Mouse (Mus musculus): ENCODE data around the gene Rab6b. TPM values are rescaled to one million over a fixed set of nuclear protein-coding genes. Genes with fewer than 3 reads are reported as not detected.

Rab6b gene
- polyA plus RNA-seq, 1 experiment from 2014 or later = 110 TPM

DNA sequence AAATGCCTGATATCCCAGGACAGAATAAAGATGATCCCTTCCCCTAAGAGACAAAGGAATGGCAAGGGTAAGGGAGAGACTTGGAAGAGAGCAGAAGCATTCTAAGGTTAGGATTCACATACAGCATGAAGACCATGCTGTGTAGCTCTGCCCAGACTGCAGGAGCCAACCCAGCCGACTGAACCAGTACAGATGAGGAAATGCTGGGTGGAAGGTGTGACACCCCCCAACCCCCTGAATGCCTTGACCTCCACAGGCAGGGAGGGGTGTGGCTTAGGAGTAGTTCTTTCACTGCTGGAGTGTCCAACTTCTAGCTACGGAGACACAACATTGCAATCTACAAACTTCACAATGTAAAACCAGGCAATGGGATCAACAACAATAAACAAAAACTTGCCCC is 1.7 kb upstream of the Rab6b start:
- peaks cover 40% of the 10 kb centered on the region for H3K4me1 ChIP-seq
- no peaks in the 10 kb centered on the region for H3K27me3 ChIP-seq (replicated peaks)
- no peaks in the 10 kb centered on the region for H3K36me3 ChIP-seq (replicated peaks)
- H3K9ac ChIP-seq = no peak overlapping the region
- no peak for ATAC-seq (replicated peaks)
- H3K27ac ChIP-seq = no peak overlapping the region
- WGBS = 83% methylated on average over 2 of the region's 2 CpGs
- no peak overlapping the region for H3K4me3 ChIP-seq
- no peak overlapping the region for H3K4me2 ChIP-seq
- H3K9me3 ChIP-seq = no peaks in the 10 kb centered on the region

DNA sequence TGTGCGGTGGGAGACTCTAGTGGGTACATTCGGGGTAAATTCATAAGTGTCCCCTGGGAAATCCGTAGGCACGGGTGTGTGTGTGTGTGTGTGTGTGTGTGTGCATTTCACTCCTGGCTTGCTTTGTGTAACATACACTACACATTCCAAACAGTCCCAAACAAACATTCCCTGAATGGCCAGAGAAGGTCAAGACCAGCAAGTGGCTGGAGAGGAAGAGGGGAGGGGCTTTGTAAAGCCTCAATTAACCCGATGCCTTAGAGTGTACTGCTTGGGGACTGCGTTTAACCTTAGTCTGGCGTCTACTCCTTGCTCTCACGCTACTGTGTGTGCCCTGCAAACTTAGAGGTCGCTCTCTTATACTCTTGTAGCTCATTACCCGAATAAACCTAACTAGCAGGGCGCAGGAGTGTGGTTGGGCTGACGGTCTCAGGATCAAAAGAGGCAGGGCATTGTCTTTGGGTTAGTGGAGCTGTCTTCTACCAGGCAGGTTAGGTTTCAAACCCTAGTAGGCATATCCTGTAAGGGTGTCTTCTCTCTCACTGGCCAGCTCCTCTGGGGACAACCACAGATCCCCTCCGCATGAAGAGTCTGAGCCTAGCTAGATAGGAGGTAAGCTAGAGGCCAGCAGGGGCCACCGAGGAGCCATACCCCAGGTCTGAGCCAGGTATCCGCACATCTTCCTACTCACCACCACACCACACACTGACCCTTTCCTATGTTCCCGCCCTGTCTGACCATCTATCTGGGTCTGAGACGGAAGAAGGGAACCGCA is 673 bp upstream of the Rab6b start:
- Histone ChIP-seq H3K27me3 (replicated peaks) (no peaks in the 10 kb centered on the region), H3K4me3 (peak overlapping the region; percentile 83), H3K36me3 (replicated peaks) (no peaks in the 10 kb centered on the region), H3K9me3 (no peaks in the 10 kb centered on the region), H3K4me2 (peak overlapping the region; percentile 92), H3K4me1 (peaks cover 50% of the 10 kb centered on the region), H3K9ac (peak overlapping the region; percentile 98), H3K27ac (peak overlapping the region; percentile 95)
- ATAC-seq (replicated peaks) = peak; percentile 36; the same call in 1 of the 2 replicates
- WGBS = 15% methylated on average over 18 of the region's 18 CpGs

DNA sequence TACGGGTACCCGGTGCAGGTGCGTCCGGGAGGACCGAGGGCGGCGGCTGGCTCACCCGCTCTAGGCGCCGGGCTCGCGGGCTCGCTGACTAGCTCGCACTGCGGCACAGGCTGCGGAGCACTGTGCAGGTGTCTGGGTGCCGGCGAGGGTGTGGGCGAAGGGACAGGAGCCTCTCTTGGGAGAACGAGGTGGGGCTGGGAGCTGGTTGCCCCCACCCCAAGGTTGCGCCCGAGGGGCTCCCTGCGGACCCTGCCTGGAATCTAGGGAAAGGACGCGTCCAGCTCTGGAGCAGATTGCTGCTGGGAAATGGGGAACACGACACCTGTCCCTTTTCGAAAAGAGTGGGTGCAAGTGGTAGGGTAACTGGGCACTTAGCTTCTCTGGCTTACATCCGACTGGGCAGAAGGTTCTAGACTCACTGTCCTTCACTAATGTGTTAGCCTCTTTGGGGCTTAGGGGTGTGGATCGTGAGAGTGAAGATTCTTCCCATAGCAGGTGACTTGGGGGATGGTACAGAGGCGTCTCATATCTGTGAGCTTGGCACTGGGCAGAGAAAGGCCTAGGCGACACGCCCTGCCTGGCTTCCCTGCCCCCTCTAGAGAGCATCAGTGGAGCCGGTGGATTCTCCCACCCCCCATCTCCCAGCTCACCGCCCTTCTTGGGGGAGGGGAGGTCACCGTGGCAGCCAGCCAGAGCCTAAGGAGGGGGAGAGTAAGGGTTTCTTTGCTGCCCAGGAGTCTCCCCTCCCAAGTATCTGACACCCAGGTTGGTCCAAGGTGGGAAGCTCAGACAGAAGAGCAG is 1.1 kb downstream of the Rab6b start:
- ATAC-seq (replicated peaks) = peak; percentile 51
- Histone ChIP-seq H3K36me3 (replicated peaks) (0 out of 2 replicates have a peak, but pooled peaks cover 5% of the 10 kb centered on the region), H3K27me3 (replicated peaks) (no peaks in the 10 kb centered on the region), H3K27ac (peak overlapping the region; percentile 95), H3K4me3 (peak overlapping the region; percentile 83), H3K4me1 (peaks cover 65% of the 10 kb centered on the region), H3K9me3 (no peaks in the 10 kb centered on the region), H3K9ac (peak overlapping the region; percentile 98), H3K4me2 (peak overlapping the region; percentile 92)
- WGBS = under 1% methylated on average over 34 of the region's 35 CpGs

DNA sequence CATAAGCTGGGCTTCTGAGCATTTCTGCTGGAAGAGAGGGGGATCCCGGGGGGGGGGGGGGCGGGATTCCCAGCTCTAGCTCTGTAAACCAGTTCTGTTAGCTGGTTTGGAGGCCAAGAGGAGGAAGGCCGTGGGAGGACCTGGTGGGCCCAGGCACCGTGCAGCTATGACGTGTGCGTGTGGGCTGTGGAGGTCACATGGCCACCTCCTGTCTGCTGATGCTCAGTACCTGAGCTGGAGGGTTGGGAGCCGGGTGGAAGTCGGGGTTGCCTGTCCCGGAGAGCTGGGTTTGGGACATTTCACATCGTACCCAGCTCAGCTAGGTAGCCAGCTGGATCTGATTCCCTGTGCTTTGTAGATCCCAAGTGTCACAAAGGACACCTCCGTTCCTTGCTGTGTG is 1.8 kb downstream of the Rab6b start:
- H3K27me3 ChIP-seq (replicated peaks) = no peaks in the 10 kb centered on the region
- 0 out of 2 replicates have a peak, but pooled peaks cover 5% of the 10 kb centered on the region for H3K36me3 ChIP-seq (replicated peaks)
- peaks cover 65% of the 10 kb centered on the region for H3K4me1 ChIP-seq
- WGBS = 21% methylated on average over 11 of the region's 11 CpGs
- ATAC-seq (replicated peaks) = no peak
- peak overlapping the region; percentile 98 for H3K9ac ChIP-seq
- H3K4me2 ChIP-seq = peak overlapping the region; percentile 92
- no peaks in the 10 kb centered on the region for H3K9me3 ChIP-seq
- H3K27ac ChIP-seq = peak overlapping the region; percentile 95
- peak overlapping the region; percentile 83 for H3K4me3 ChIP-seq

DNA sequence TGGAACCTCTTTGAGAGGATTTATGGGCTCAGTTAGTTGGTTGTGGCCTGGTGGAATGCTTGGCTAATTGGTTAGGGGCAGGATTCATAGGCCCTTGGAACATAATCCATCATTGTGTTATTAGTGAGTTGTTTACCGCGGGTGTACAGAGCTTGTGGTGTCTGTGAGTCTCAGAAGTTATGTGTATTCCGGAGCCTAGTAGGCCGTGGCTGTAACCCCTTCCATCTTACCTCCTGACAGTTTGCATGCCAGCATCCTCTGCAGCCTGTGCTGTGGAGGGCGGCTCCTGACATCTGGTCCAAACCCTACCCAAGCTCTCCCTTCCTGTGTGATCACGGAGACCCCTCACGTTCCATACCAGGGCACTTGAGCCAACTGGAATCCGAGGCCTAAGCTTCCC is 2.7 kb downstream of the Rab6b start:
- peak overlapping the region; percentile 92 for H3K4me2 ChIP-seq
- no peaks in the 10 kb centered on the region for H3K9me3 ChIP-seq
- WGBS = 76% methylated on average over 8 of the region's 8 CpGs
- H3K9ac ChIP-seq = no peak overlapping the region
- H3K4me1 ChIP-seq = peaks cover 69% of the 10 kb centered on the region
- ATAC-seq (replicated peaks) = no peak
- no peak overlapping the region for H3K27ac ChIP-seq
- no peaks in the 10 kb centered on the region for H3K27me3 ChIP-seq (replicated peaks)
- H3K4me3 ChIP-seq = no peak overlapping the region
- 0 out of 2 replicates have a peak, but pooled peaks cover 5% of the 10 kb centered on the region for H3K36me3 ChIP-seq (replicated peaks)

DNA sequence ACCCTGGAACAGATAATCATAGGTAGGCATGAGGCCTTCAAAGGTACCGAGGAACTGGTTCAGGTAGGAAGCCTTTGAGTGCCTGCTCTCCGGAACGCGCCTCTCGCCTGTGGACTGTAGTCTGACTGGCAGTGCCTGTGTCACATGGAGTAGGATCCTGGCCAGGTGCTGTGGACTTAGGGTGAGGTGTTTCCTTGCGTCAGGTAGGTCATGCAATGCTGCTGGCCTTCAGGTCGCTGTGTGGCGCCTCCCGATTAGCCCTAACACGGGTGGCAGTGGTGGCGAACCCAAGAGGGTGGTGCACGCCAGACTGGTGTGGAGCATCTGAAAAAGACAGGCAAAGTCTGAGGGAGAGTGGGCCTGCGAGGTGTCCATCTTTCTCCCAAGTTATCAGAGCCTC is 3.3 kb downstream of the Rab6b start:
- peaks cover 71% of the 10 kb centered on the region for H3K4me1 ChIP-seq
- H3K27me3 ChIP-seq (replicated peaks) = no peaks in the 10 kb centered on the region
- 0 out of 2 replicates have a peak, but pooled peaks cover 5% of the 10 kb centered on the region for H3K36me3 ChIP-seq (replicated peaks)
- peak overlapping the region; percentile 92; the same call in 1 of the 2 replicates for H3K4me2 ChIP-seq
- no peak overlapping the region for H3K27ac ChIP-seq
- H3K4me3 ChIP-seq = no peak overlapping the region
- ATAC-seq (replicated peaks) = no peak
- H3K9me3 ChIP-seq = no peaks in the 10 kb centered on the region
- 89% methylated on average over 13 of the region's 13 CpGs for WGBS
- H3K9ac ChIP-seq = no peak overlapping the region

DNA sequence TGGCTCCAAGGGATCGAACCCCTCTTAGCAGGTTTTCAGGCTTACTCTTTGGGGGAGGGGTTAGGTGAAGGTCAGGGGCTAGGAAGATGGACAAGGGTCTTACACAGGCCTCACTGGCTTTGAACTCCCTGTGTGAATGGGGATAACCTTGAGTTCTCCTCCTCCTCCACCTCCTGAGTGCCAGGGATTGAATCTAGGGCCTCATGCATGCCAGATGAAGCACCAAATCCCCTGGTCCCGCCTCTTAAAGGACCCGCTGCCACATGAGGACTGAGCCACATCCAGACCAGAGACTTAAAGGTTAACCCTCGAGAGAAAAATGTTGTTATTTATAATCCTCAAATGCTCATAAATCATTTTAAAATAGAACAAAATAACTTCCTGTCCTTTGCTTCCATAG is 5.4 kb downstream of the Rab6b start:
- Histone ChIP-seq H3K4me3 (no peak overlapping the region), H3K36me3 (replicated peaks) (0 out of 2 replicates have a peak, but pooled peaks cover 5% of the 10 kb centered on the region), H3K4me1 (peaks cover 72% of the 10 kb centered on the region), H3K9me3 (no peaks in the 10 kb centered on the region), H3K4me2 (no peak overlapping the region), H3K27me3 (replicated peaks) (no peaks in the 10 kb centered on the region), H3K9ac (no peak overlapping the region), H3K27ac (peak overlapping the region; percentile 34; the same call in 1 of the 2 replicates)
- no peak for ATAC-seq (replicated peaks)
- 75% methylated on average over 4 of the region's 4 CpGs for WGBS

DNA sequence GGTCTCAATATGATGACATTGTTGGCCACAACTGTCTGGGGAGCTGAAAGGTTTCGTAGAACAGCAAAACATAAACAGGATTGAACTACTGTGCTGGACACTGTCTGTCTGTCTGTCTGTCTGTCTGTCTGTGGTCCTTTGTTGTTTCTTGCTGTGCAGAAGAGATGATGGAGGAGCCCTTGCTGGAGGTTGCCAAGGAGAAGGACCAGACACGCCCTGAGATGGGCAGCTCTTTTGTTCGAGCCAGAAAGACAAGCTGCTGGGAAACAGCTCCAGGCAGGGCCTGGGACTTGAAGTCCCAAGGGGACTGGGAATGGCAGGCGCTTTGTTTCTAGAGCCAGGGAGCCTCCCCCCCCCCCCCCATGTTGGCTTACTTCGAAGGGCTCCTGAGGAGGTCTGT is 5.9 kb downstream of the Rab6b start:
- ATAC-seq (replicated peaks) = no peak
- peak overlapping the region; percentile 34; the same call in 1 of the 2 replicates for H3K27ac ChIP-seq
- no peaks in the 10 kb centered on the region for H3K9me3 ChIP-seq
- no peak overlapping the region for H3K9ac ChIP-seq
- peaks cover 71% of the 10 kb centered on the region for H3K4me1 ChIP-seq
- H3K4me3 ChIP-seq = no peak overlapping the region
- H3K27me3 ChIP-seq (replicated peaks) = no peaks in the 10 kb centered on the region
- H3K36me3 ChIP-seq (replicated peaks) = 0 out of 2 replicates have a peak, but pooled peaks cover 5% of the 10 kb centered on the region
- no peak overlapping the region for H3K4me2 ChIP-seq
- 30% methylated on average over 5 of the region's 5 CpGs for WGBS

DNA sequence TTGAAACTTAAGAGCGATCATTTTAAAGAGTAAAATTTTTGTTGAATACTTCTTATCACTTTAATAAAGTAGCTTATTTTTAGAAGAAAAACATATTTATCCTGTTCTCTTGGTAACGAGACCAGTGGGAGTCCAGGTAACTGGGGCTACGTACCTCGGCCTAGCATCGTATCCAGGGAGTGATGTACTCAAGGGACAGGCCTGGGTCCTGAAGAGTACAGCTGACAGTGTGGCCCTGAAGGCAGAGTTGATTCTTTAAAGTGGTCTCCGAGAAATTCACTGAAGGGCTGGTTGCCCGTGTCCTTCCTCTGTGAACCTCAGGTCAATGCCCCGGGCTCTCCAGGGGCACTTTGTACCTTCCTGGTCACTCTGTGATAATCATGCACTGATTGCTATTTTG is 6.4 kb downstream of the Rab6b start:
- Histone ChIP-seq H3K4me1 (peaks cover 66% of the 10 kb centered on the region), H3K4me3 (no peak overlapping the region), H3K27ac (no peak overlapping the region), H3K4me2 (no peak overlapping the region), H3K36me3 (replicated peaks) (0 out of 2 replicates have a peak, but pooled peaks cover 5% of the 10 kb centered on the region), H3K9me3 (no peaks in the 10 kb centered on the region), H3K9ac (no peak overlapping the region), H3K27me3 (replicated peaks) (no peaks in the 10 kb centered on the region)
- 70% methylated on average over 8 of the region's 8 CpGs for WGBS
- ATAC-seq (replicated peaks) = no peak

DNA sequence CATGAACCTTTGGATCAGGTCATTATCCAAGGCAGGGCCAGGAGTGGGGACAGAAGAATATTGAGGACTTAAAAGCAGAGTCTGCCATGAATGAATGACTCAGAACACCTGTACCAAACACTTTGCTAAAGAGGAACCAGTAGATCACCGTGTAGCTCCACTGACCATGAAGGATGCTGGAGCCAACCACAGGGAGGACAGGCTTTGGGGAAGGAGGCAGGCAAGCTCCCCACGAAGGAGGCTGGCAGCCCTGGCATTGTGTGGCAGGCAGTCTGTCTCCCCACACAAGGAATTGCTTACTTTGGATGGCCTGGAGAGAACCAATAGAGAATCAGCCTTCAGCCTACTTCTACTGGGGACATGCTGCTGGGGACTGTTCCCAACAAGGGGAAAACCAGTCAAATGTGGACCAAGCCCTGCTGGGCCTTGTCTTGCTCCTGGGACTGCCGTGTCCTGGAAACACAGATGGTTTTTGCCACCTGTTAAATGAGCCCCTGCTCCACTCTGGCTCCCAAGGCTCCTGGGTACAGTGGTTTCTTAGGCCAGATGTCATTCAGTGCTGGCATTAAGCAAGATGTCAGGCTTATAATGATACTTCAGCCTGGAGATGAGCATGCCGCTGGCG is 7.2 kb downstream of the Rab6b start:
- H3K9me3 ChIP-seq = no peaks in the 10 kb centered on the region
- ATAC-seq (replicated peaks) = no peak
- no peaks in the 10 kb centered on the region for H3K27me3 ChIP-seq (replicated peaks)
- 81% methylated on average over 5 of the region's 5 CpGs for WGBS
- no peak overlapping the region for H3K27ac ChIP-seq
- H3K9ac ChIP-seq = no peak overlapping the region
- H3K4me2 ChIP-seq = no peak overlapping the region
- H3K4me3 ChIP-seq = no peak overlapping the region
- 0 out of 2 replicates have a peak, but pooled peaks cover 5% of the 10 kb centered on the region for H3K36me3 ChIP-seq (replicated peaks)
- peaks cover 58% of the 10 kb centered on the region for H3K4me1 ChIP-seq

DNA sequence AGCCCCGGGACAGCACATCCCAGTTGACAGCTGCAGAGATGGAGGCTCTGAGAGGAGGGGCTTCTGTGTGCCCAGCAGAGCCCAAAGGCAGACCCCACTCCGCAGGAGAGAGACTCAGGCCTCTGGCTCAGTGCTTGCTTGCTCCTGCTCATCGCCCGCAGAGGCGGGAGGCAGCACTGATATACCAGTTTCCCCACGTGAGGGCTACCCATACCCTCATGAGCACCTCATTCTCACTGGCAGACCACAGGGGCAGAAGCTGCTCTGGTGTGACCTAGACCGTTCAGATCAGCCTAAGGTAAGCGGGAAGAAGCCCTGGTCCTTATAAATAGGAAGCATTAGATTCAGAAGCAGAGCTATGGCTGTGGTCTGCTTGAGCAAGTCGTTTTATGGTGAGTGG is 8.2 kb downstream of the Rab6b start:
- Histone ChIP-seq H3K27me3 (replicated peaks) (no peaks in the 10 kb centered on the region), H3K4me2 (no peak overlapping the region), H3K9ac (no peak overlapping the region), H3K36me3 (replicated peaks) (0 out of 2 replicates have a peak, but pooled peaks cover 5% of the 10 kb centered on the region), H3K4me3 (no peak overlapping the region), H3K4me1 (peaks cover 48% of the 10 kb centered on the region), H3K27ac (no peak overlapping the region), H3K9me3 (no peaks in the 10 kb centered on the region)
- WGBS = 83% methylated on average over 9 of the region's 9 CpGs
- ATAC-seq (replicated peaks) = peak; percentile 30; the same call in 1 of the 2 replicates

DNA sequence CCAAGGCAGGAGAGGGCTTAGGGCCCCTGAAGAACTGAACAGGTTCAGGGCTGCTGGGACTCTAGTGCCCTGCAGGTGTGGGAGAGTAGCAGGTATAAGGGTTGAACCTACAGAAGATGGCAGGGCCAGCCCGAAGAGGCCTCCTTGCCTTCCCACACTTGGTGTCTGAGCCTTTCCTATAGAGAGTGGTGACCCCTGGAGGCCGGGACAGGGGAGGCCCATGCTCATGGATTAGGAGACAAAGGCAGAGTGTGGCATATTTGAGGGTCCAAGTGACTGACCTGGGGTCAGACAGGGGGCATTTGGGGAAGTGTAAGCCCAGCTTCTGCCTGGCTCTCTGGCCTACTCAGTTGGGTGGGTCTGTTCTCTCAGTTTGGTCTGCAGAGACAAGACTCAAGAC is 8.6 kb downstream of the Rab6b start:
- H3K9me3 ChIP-seq = no peaks in the 10 kb centered on the region
- WGBS = 39% methylated on average over 2 of the region's 2 CpGs
- no peak overlapping the region for H3K4me3 ChIP-seq
- no peak overlapping the region for H3K27ac ChIP-seq
- H3K9ac ChIP-seq = no peak overlapping the region
- H3K36me3 ChIP-seq (replicated peaks) = 0 out of 2 replicates have a peak, but pooled peaks cover 5% of the 10 kb centered on the region
- ATAC-seq (replicated peaks) = 0 out of 2 replicates have a peak, but pooled peaks have one; percentile 16
- no peak overlapping the region for H3K4me2 ChIP-seq
- H3K27me3 ChIP-seq (replicated peaks) = no peaks in the 10 kb centered on the region
- H3K4me1 ChIP-seq = peaks cover 43% of the 10 kb centered on the region
